Mouse (Mus musculus): ENCODE measurements around the gene Ctss.

- TF ChIP-seq CTCF (IDR thresholded peaks at IDR 0.05; ENCODE audit: insufficient read depth, low read length) (no peak), POLR2A (IDR thresholded peaks at IDR 0.05; ENCODE audit: borderline replicate concordance, extremely low read depth, low read depth, low read length) (no peak)
These were observed 12.3 kb downstream of the Ctss start for GRCm38 (mm10) chr3:95538936-95539335.

Data from lung, adult 2 months (tissue).